Mouse (Mus musculus): ENCODE measurements around the gene Cxadr. TPM values are rescaled to one million over a fixed set of nuclear protein-coding genes. Genes with fewer than 3 reads are reported as not detected.
A peak's percentile ranks its signal among the peaks of the same experiment; 100 is the strongest.

The Cxadr gene
- total RNA-seq, 2 experiments from 2014 or later = 0.48 TPM; not detected in 1

GRCm38 (mm10) chr16:78301831-78302677, 765 bp downstream of the Cxadr start:
- peak; percentile 64 for ATAC-seq (replicated peaks; ENCODE audit: low FRiP score, low TSS enrichment, poor library complexity, severe bottlenecking)

GRCm38 (mm10) chr16:78302678-78303050, 1.4 kb downstream of the Cxadr start:
- ATAC-seq (replicated peaks; ENCODE audit: low FRiP score, low TSS enrichment, poor library complexity, severe bottlenecking) = no peak

- no peak for ATAC-seq (replicated peaks; ENCODE audit: low FRiP score, low TSS enrichment, poor library complexity, severe bottlenecking)
Observed at GRCm38 (mm10) chr16:78305606-78306100, 4.4 kb downstream of the Cxadr start.

- no peak for ATAC-seq (replicated peaks; ENCODE audit: low FRiP score, low TSS enrichment, poor library complexity, severe bottlenecking)
Observed at GRCm38 (mm10) chr16:78306606-78307005, 5.3 kb downstream of the Cxadr start.

GRCm38 (mm10) chr16:78307476-78308192, 6.3 kb downstream of the Cxadr start:
- no peak for ATAC-seq (replicated peaks; ENCODE audit: low FRiP score, low TSS enrichment, poor library complexity, severe bottlenecking)

- no peak for ATAC-seq (replicated peaks; ENCODE audit: low FRiP score, low TSS enrichment, poor library complexity, severe bottlenecking)
Observed at GRCm38 (mm10) chr16:78309258-78309657, 8.0 kb downstream of the Cxadr start.

- ATAC-seq (replicated peaks; ENCODE audit: low FRiP score, low TSS enrichment, poor library complexity, severe bottlenecking) = no peak
Observed at GRCm38 (mm10) chr16:78313135-78313887, 12.0 kb downstream of the Cxadr start.

GRCm38 (mm10) chr16:78314026-78314425, 12.7 kb downstream of the Cxadr start:
- no peak for ATAC-seq (replicated peaks; ENCODE audit: low FRiP score, low TSS enrichment, poor library complexity, severe bottlenecking)

- ATAC-seq (replicated peaks; ENCODE audit: low FRiP score, low TSS enrichment, poor library complexity, severe bottlenecking) = peak; percentile 87
Observed at GRCm38 (mm10) chr16:78316849-78317248, 15.6 kb downstream of the Cxadr start.

- no peak for ATAC-seq (replicated peaks; ENCODE audit: low FRiP score, low TSS enrichment, poor library complexity, severe bottlenecking)
Observed at GRCm38 (mm10) chr16:78317960-78318359, 16.7 kb downstream of the Cxadr start.

- no peak for ATAC-seq (replicated peaks; ENCODE audit: low FRiP score, low TSS enrichment, poor library complexity, severe bottlenecking)
Observed at GRCm38 (mm10) chr16:78319711-78320110, 18.4 kb downstream of the Cxadr start.

GRCm38 (mm10) chr16:78321559-78321958, 20.3 kb downstream of the Cxadr start:
- ATAC-seq (replicated peaks; ENCODE audit: low FRiP score, low TSS enrichment, poor library complexity, severe bottlenecking) = no peak

- ATAC-seq (replicated peaks; ENCODE audit: low FRiP score, low TSS enrichment, poor library complexity, severe bottlenecking) = no peak
Observed at GRCm38 (mm10) chr16:78322140-78322539, 20.9 kb downstream of the Cxadr start.

- no peak for ATAC-seq (replicated peaks; ENCODE audit: low FRiP score, low TSS enrichment, poor library complexity, severe bottlenecking)
Observed at GRCm38 (mm10) chr16:78325972-78326848, 24.9 kb downstream of the Cxadr start.

GRCm38 (mm10) chr16:78327562-78327961, 26.3 kb downstream of the Cxadr start:
- no peak for ATAC-seq (replicated peaks; ENCODE audit: low FRiP score, low TSS enrichment, poor library complexity, severe bottlenecking)

- ATAC-seq (replicated peaks; ENCODE audit: low FRiP score, low TSS enrichment, poor library complexity, severe bottlenecking) = no peak
Observed at GRCm38 (mm10) chr16:78327999-78328398, 26.7 kb downstream of the Cxadr start.

GRCm38 (mm10) chr16:78337226-78337625, 35.9 kb downstream of the Cxadr start:
- ATAC-seq (replicated peaks; ENCODE audit: low FRiP score, low TSS enrichment, poor library complexity, severe bottlenecking) = no peak

GRCm38 (mm10) chr16:78341356-78341755, 40.1 kb downstream of the Cxadr start:
- ATAC-seq (replicated peaks; ENCODE audit: low FRiP score, low TSS enrichment, poor library complexity, severe bottlenecking) = no peak

GRCm38 (mm10) chr16:78342767-78343166, 41.5 kb downstream of the Cxadr start:
- ATAC-seq (replicated peaks; ENCODE audit: low FRiP score, low TSS enrichment, poor library complexity, severe bottlenecking) = no peak
